Mouse (Mus musculus): ENCODE data around the gene Stkld1. TPM values are rescaled to one million over a fixed set of nuclear protein-coding genes. Genes with fewer than 3 reads are reported as not detected.

Stkld1 gene
- polyA plus RNA-seq, 1 experiment from 2014 or later, result 0.13 TPM

GRCm38 (mm10) chr2:26956811-26957487 is 23.1 kb downstream of the Stkld1 start:
- Histone ChIP-seq H3K36me3 (ENCODE audit: insufficient read depth, low read length) (peaks cover 35% of the 10 kb centered on the region), H3K9me3 (ENCODE audit: low read length) (no peaks in the 10 kb centered on the region), H3K4me1 (ENCODE audit: insufficient read depth, low read depth, low read length) (no peaks in the 10 kb centered on the region), H3K9ac (replicated peaks; ENCODE audit: low read depth) (no peak overlapping the region), H3K27me3 (replicated peaks; ENCODE audit: insufficient read depth, low read length) (no peaks in the 10 kb centered on the region), H3K27ac (ENCODE audit: low read length) (no peak overlapping the region), H3K4me3 (ENCODE audit: low read depth, low read length) (no peak overlapping the region), H3K4me2 (replicated peaks; ENCODE audit: low read depth, low read length) (no peak overlapping the region)
- DNase-seq (ENCODE audit: low spot score), result no peak
- WGBS, result 83% methylated on average over 12 of the region's 12 CpGs
- no peak for ATAC-seq
- no peak for TF ChIP-seq CTCF (IDR thresholded peaks at IDR 0.05)

DNA sequence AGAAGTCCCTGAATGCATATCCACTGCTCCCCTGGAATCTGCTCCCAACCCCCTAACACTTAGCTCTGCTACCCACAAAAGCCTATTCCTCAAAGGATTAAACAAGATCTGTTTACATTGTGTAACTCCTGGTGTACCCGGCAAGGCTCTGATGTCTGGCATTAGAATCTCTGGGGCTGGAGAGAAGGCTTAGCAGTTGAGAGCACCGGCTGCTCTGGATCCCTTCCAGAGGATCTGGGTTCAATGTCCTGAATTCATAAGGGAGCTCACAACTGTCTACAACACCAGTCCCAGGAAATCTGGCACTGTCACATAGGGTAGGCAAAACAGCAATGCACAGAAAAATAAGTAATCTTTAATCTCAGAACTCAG is 23.6 kb downstream of the Stkld1 start:
- no peaks in the 10 kb centered on the region for H3K27me3 ChIP-seq (replicated peaks; ENCODE audit: insufficient read depth, low read length)
- TF ChIP-seq CTCF (IDR thresholded peaks at IDR 0.05) (no peak), EP300 (IDR thresholded peaks at IDR 0.05) (no peak)
- peaks cover 36% of the 10 kb centered on the region for H3K36me3 ChIP-seq (ENCODE audit: insufficient read depth, low read length)
- H3K27ac ChIP-seq (ENCODE audit: low read length), result no peak overlapping the region
- no peak overlapping the region for H3K9ac ChIP-seq (replicated peaks; ENCODE audit: low read depth)
- no peak for DNase-seq (ENCODE audit: low spot score)
- H3K4me2 ChIP-seq (replicated peaks; ENCODE audit: low read depth, low read length), result no peak overlapping the region
- ATAC-seq, result no peak
- H3K4me1 ChIP-seq (ENCODE audit: insufficient read depth, low read depth, low read length), result no peaks in the 10 kb centered on the region
- WGBS, result 71% methylated on average over 2 of the region's 2 CpGs
- no peak overlapping the region for H3K4me3 ChIP-seq (ENCODE audit: low read depth, low read length)
- no peaks in the 10 kb centered on the region for H3K9me3 ChIP-seq (ENCODE audit: low read length)

DNA sequence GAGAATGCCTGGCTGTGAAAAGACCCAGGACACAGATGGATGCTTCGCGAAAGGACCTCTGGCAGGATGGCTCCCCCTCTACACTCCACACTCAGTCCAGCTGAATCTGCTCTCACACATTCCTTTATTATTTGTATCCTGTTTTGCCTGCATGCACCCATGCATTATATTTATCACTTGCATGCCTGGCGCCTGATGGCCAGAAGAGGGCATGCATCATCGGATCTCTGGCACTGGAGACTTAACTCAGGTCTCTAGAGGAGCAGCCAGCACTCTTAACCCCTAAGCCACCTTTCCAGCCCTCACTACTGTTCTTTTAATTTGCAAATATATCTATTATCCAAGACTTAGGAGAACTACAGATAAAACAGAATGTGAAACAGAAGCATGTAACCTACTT is 26.9 kb downstream of the Stkld1 start:
- Histone ChIP-seq H3K4me2 (replicated peaks; ENCODE audit: low read depth, low read length) (no peak overlapping the region), H3K27ac (ENCODE audit: low read length) (no peak overlapping the region), H3K4me3 (ENCODE audit: low read depth, low read length) (no peak overlapping the region), H3K36me3 (ENCODE audit: insufficient read depth, low read length) (peaks cover 26% of the 10 kb centered on the region), H3K27me3 (replicated peaks; ENCODE audit: insufficient read depth, low read length) (no peaks in the 10 kb centered on the region), H3K9ac (replicated peaks; ENCODE audit: low read depth) (no peak overlapping the region), H3K9me3 (ENCODE audit: low read length) (no peaks in the 10 kb centered on the region), H3K4me1 (ENCODE audit: insufficient read depth, low read depth, low read length) (peaks cover 4% of the 10 kb centered on the region; the same call in 1 of the 2 replicates)
- no peak for TF ChIP-seq EP300 (IDR thresholded peaks at IDR 0.05)
- TF ChIP-seq CTCF (IDR thresholded peaks at IDR 0.05), result peak; percentile 53
- ATAC-seq (no peak), DNase-seq (ENCODE audit: low spot score) (peak; percentile 13)
- 77% methylated on average over 4 of the region's 4 CpGs for WGBS

DNA sequence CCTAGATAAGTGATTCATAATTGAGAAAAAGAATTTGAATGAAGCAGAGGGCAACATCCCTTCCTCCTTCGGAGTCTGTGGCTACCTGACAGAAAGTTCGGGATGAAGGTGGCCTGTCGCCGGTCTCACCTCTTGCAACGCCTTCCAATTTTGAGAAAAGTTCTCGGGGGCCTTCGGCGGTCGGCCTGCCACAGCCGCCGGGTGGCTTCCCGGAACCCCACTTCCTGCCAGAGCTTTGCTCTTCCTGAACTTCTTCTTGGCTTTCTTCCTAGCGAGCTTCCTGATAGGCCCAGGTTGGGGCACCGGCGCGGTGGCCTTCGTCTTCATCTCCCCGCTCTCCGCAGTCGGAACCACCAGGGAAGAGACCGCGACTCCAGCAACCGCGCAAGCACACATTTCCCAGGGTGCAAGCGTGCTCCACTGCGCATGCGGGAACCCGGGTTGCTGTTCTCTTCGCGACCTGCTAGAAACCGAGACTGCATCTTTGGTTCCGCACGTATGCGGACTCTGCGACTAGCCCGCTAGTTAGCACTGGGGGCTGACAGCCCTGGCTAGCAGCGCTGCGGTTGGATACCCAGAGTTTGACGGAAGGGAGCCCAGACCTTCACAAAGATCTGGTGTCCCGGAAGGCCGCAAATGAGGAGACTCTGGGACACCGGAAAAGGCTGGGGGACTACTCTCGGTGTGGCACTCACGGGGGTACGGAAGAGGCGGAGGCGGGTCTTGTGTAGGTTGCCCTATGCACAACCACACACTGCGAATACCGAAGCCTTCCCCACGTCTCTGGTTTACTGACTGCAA is 30.3 kb downstream of the Stkld1 start, which contains the start of gene Rexo4:
TSS of gene Rexo4 (minus strand) at position 464 of the 801 bp plus-strand sequence.
- no peaks in the 10 kb centered on the region for H3K9me3 ChIP-seq (ENCODE audit: low read length)
- H3K4me2 ChIP-seq (replicated peaks; ENCODE audit: low read depth, low read length), result peak within 1 kb of the TSS; percentile 77
- peaks cover 4% of the 10 kb centered on the region; the same call in 1 of the 2 replicates for H3K4me1 ChIP-seq (ENCODE audit: insufficient read depth, low read depth, low read length)
- H3K36me3 ChIP-seq (ENCODE audit: insufficient read depth, low read length), result peaks cover 14% of the 10 kb centered on the region; the same call in 1 of the 2 replicates
- H3K27ac ChIP-seq (ENCODE audit: low read length), result peak within 1 kb of the TSS; percentile 100
- H3K9ac ChIP-seq (replicated peaks; ENCODE audit: low read depth), result peak within 1 kb of the TSS; percentile 85
- peak; percentile 96 for DNase-seq (ENCODE audit: low spot score)
- peak; percentile 94 for ATAC-seq
- H3K4me3 ChIP-seq (ENCODE audit: low read depth, low read length), result peak within 1 kb of the TSS; percentile 78
- TF ChIP-seq CTCF (IDR thresholded peaks at IDR 0.05) (no peak), EP300 (IDR thresholded peaks at IDR 0.05) (no peak)
- H3K27me3 ChIP-seq (replicated peaks; ENCODE audit: insufficient read depth, low read length), result no peaks in the 10 kb centered on the region
- WGBS, result under 1% methylated on average over 50 of the region's 50 CpGs

DNA sequence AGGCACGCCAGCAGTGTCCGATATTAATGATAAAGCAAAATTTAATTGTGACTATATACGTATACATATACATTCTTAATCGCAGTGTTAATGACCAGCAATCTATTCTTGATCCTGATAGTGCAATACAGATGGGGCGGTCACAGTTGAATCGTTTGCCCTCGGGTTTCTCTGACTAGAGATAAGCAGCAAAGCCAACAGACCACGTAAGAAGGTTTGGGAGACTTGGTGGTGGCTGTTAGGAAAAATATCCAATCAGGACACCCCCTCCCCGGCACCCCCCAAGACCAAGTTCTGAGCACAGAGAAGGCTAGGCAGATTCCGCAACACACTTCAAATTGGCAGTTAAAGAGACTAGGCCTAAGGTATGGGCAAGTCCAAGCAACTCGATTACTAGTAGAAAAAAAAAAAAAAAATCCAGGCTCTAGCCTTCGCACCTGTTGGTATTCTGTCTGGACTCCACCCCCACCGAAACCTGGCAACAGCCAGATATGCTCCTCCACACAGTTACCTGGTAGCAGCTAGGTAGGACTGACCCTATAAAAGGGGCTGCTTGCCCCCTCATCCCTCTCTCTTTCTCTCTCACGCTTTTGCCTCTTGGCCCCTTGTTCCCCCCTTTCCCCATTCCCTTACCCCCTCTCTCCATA is 31.0 kb downstream of the Stkld1 start:
- TF ChIP-seq EP300 (IDR thresholded peaks at IDR 0.05) (no peak), CTCF (IDR thresholded peaks at IDR 0.05) (no peak)
- 19% methylated on average over 14 of the region's 14 CpGs for WGBS
- H3K27ac ChIP-seq (ENCODE audit: low read length), result peak overlapping the region; percentile 100
- H3K9me3 ChIP-seq (ENCODE audit: low read length), result no peaks in the 10 kb centered on the region
- H3K9ac ChIP-seq (replicated peaks; ENCODE audit: low read depth), result peak overlapping the region; percentile 85
- no peak for ATAC-seq
- no peak for DNase-seq (ENCODE audit: low spot score)
- H3K4me2 ChIP-seq (replicated peaks; ENCODE audit: low read depth, low read length), result peak overlapping the region; percentile 77
- H3K27me3 ChIP-seq (replicated peaks; ENCODE audit: insufficient read depth, low read length), result no peaks in the 10 kb centered on the region
- H3K4me3 ChIP-seq (ENCODE audit: low read depth, low read length), result peak overlapping the region; percentile 78
- peaks cover 10% of the 10 kb centered on the region; the same call in 1 of the 2 replicates for H3K36me3 ChIP-seq (ENCODE audit: insufficient read depth, low read length)
- H3K4me1 ChIP-seq (ENCODE audit: insufficient read depth, low read depth, low read length), result peaks cover 4% of the 10 kb centered on the region; the same call in 1 of the 2 replicates

GRCm38 (mm10) chr2:26967262-26967661 is 33.4 kb downstream of the Stkld1 start:
- 69% methylated on average over 2 of the region's 2 CpGs for WGBS
- Histone ChIP-seq H3K4me1 (ENCODE audit: insufficient read depth, low read depth, low read length) (peaks cover 4% of the 10 kb centered on the region; the same call in 1 of the 2 replicates), H3K9me3 (ENCODE audit: low read length) (no peaks in the 10 kb centered on the region), H3K27ac (ENCODE audit: low read length) (no peak overlapping the region), H3K9ac (replicated peaks; ENCODE audit: low read depth) (no peak overlapping the region), H3K36me3 (ENCODE audit: insufficient read depth, low read length) (no peaks in the 10 kb centered on the region), H3K27me3 (replicated peaks; ENCODE audit: insufficient read depth, low read length) (no peaks in the 10 kb centered on the region), H3K4me3 (ENCODE audit: low read depth, low read length) (no peak overlapping the region), H3K4me2 (replicated peaks; ENCODE audit: low read depth, low read length) (no peak overlapping the region)
- TF ChIP-seq EP300 (IDR thresholded peaks at IDR 0.05) (no peak), CTCF (IDR thresholded peaks at IDR 0.05) (peak; percentile 20)
- ATAC-seq (no peak), DNase-seq (ENCODE audit: low spot score) (no peak)

All from lung, postnatal 0 days (tissue).